Mouse (Mus musculus) liver, postnatal 0 days (tissue): ENCODE measurements at regions not wholly inside any gene's neighbourhood (a gene's known extent, or its start where the extent isn't known, plus 50 kb on each side); places are given as distances from the start of the nearest gene placed in this dataset.

Experiments used
- ATAC-seq: fragments of 200-750 bp; cut with Nextera tagmentation; 2 replicates; pipeline ENCODE4 v1.8.0; 2017; ENCODE audit warnings: mild to moderate bottlenecking, moderate library complexity
- DNase-seq: peaks from one replicate; pipeline ENCODE4 v3.0.0-alpha.2; 2016
- H3K27ac ChIP-seq: fragments of 300-500 bp; sonication (generic); 2 replicates; pipeline ENCODE4 v1.5.1; 2014; ENCODE audit warnings: antibody characterized with exemption, moderate library complexity, mild to moderate bottlenecking, low read depth
- H3K27me3 ChIP-seq: fragments of 300-500 bp; sonication (generic); 2 replicates; pipeline ENCODE4 v1.6.1; 2014; ENCODE audit warnings: low read length, control low read depth, mixed read lengths; ENCODE audit not compliant: insufficient read depth
- H3K36me3 ChIP-seq: fragments of 300-500 bp; sonication (generic); replicated peaks from 2 replicates; pipeline ENCODE4 v1.6.1; 2014; ENCODE audit warnings: mild to moderate bottlenecking, control low read depth, low read length, moderate library complexity, mixed read lengths; ENCODE audit not compliant: insufficient read depth
- H3K4me1 ChIP-seq: fragments of 300-500 bp; sonication (generic); 2 replicates; pipeline ENCODE4 v1.6.1; 2014; ENCODE audit warnings: antibody characterized with exemption, mild to moderate bottlenecking, control low read depth; ENCODE audit not compliant: insufficient read depth
- H3K4me2 ChIP-seq: fragments of 300-500 bp; sonication (generic); 2 replicates; pipeline ENCODE4 v1.6.1; 2014; ENCODE audit warnings: low read depth, mild to moderate bottlenecking, low read length, moderate library complexity, mixed read lengths
- H3K4me3 ChIP-seq: fragments of 300-500 bp; sonication (generic); 2 replicates; pipeline ENCODE4 v1.5.1; 2014; ENCODE audit warnings: low read depth, low read length
- H3K9ac ChIP-seq: fragments of 300-500 bp; sonication (generic); replicated peaks from 2 replicates; pipeline ENCODE4 v1.6.1; 2014; ENCODE audit warnings: mild to moderate bottlenecking, moderate library complexity
- H3K9me3 ChIP-seq: fragments of 300-500 bp; sonication (generic); 2 replicates; pipeline ENCODE4 v1.6.1; 2016; ENCODE audit warnings: mild to moderate bottlenecking, control low read depth, low read length, mixed read lengths
- CTCF ChIP-seq: sonication (generic); IDR thresholded peaks from 2 replicates; pipeline ENCODE4 v1.5.1; 2016; ENCODE audit warnings: antibody characterized with exemption, low read depth
- EP300 ChIP-seq: IDR thresholded peaks from 2 replicates; pipeline ENCODE4 v1.6.1; 2016; ENCODE audit warnings: antibody characterized with exemption, low read depth, mild to moderate bottlenecking
- WGBS: fragments of 180-500 bp; shearing (Covaris S2); extraction: QIAGEN DNeasy Blood & Tissue Kit; methylation state at CpG from one replicate; pipeline ENCODE4 v1.1.7; 2014; ENCODE audit not compliant: insufficient replicate concordance; 5-methylcytosine and 5-hydroxymethylcytosine counted together

DNA sequence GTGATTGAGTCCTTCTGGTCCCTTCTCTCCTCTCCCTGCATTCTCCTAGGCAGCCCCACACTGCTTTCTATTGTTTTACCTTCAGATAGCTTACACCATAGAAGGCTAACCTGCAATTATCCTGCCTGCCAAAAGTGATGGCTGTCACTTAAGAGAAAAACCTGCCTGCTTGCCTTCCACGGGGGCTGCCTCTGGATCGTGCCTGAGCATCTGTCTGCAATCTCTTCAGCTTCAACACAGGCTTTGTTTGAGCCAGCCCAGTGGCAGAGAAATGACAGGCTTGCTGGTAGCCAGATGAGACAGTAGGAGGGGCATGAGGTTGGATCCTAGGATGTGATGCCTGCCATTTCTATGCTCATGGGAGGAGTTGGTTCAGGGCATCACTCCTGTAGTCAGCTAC, 345.2 kb upstream of the Tshz3 start:
- no peak overlapping the region for H3K4me3 ChIP-seq
- H3K27ac ChIP-seq: no peak overlapping the region
- H3K27me3 ChIP-seq: no peaks in the 10 kb centered on the region
- no peaks in the 10 kb centered on the region for H3K36me3 ChIP-seq
- no peak overlapping the region for H3K4me2 ChIP-seq
- no peak overlapping the region for H3K9ac ChIP-seq
- ATAC-seq (no peak), DNase-seq (no peak)
- 29% methylated on average over 2 of the region's 2 CpGs for WGBS
- H3K9me3 ChIP-seq: no peaks in the 10 kb centered on the region
- no peaks in the 10 kb centered on the region for H3K4me1 ChIP-seq
- TF ChIP-seq CTCF (no peak), EP300 (no peak)

DNA sequence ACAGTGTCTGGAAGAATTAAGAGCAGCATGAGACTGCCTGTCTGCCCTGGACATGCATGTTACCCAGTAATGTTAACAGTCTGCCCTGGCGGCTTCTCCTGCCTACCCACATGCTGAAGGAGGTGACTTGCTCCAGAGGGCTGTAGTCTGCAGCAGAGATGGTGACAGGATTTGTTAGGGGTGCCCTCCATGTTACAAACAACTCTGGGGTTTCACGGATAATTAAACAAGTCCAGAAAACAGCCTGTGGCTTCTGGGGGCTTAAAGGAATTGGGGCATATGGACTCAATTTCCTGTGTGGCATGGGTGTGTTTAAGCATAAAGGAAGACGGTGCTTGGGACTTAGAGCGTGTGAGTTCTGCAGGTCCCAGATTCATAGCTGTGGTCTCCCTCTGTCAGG, 347.3 kb upstream of the Tshz3 start:
- Histone ChIP-seq H3K4me3 (no peak overlapping the region), H3K4me1 (no peaks in the 10 kb centered on the region), H3K27me3 (no peaks in the 10 kb centered on the region), H3K9me3 (no peaks in the 10 kb centered on the region), H3K9ac (no peak overlapping the region), H3K27ac (no peak overlapping the region), H3K4me2 (no peak overlapping the region), H3K36me3 (no peaks in the 10 kb centered on the region)
- TF ChIP-seq EP300 (no peak), CTCF (no peak)
- no peak for DNase-seq
- no peak for ATAC-seq
- 60% methylated on average over 4 of the region's 4 CpGs for WGBS

DNA sequence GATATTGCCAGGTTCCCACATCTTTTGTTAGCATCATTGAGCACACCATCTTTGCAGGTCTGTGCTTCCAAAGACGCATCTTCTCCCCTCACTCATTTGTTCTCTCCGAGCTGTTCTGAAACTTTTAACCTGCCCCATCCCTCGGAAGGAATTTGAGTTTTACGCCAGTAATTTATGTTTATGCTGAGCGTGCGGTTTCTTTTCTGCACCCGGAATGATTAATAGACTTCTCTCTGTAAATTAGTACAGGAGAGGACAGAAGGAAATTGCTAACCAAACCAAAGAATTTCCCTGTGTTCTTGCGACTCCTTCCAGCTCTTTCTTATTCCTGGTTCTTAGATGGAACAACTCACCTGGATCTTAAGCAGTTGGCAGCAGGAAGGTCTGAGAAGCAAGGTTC, 349.7 kb upstream of the Tshz3 start:
- 73% methylated on average over 8 of the region's 8 CpGs for WGBS
- DNase-seq (no peak), ATAC-seq (no peak)
- TF ChIP-seq CTCF (no peak), EP300 (no peak)
- no peak overlapping the region for H3K27ac ChIP-seq
- no peak overlapping the region for H3K4me2 ChIP-seq
- H3K4me3 ChIP-seq: no peak overlapping the region
- no peaks in the 10 kb centered on the region for H3K36me3 ChIP-seq
- no peak overlapping the region for H3K9ac ChIP-seq
- no peaks in the 10 kb centered on the region for H3K27me3 ChIP-seq
- H3K9me3 ChIP-seq: no peaks in the 10 kb centered on the region
- no peaks in the 10 kb centered on the region for H3K4me1 ChIP-seq

DNA sequence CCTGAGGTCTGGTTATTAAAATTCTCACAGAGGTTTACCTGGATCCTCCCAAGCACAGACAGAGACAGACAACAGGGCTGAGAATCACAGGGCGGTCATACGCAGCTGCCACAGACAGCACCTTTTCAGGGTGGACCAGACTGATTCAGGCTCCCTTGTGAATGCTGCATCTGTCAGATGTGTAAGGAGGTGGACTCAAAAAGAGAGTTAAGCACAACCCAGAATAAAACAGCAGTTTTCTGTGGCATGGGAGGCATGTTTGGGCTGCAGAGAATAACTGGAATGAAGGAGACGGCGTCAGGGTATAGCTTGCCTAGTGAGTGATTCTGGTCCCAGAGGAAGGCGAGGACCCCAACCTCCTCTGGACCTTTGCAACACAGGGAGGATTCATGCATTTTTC, 363.1 kb upstream of the Tshz3 start:
- DNase-seq (no peak), ATAC-seq (no peak)
- no peaks in the 10 kb centered on the region for H3K4me1 ChIP-seq
- H3K9me3 ChIP-seq: no peaks in the 10 kb centered on the region
- H3K9ac ChIP-seq: no peak overlapping the region
- H3K4me2 ChIP-seq: no peak overlapping the region
- H3K4me3 ChIP-seq: no peak overlapping the region
- no peak overlapping the region for H3K27ac ChIP-seq
- H3K27me3 ChIP-seq: no peaks in the 10 kb centered on the region
- TF ChIP-seq EP300 (no peak), CTCF (no peak)
- no peaks in the 10 kb centered on the region for H3K36me3 ChIP-seq
- WGBS: 92% methylated on average over 5 of the region's 5 CpGs

DNA sequence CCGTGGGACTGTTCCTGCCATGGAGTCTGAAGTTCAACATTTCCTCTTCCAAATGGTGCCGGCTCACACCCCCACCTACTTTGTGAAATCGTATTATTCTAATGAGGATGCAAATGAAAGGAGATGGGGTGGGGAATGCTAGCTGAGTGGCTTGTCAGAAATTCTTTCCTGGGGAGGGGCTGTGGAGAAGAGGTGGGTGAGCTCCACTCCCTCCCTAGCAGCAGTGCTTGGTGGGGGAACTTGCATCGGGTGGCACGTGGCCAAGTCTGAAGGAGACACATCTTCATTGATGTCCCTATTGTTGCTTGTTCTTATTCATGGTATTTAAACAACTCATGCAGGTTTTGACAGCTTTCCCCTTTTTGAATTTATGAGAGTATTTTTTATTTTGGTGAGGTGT, 363.8 kb upstream of the Tshz3 start:
- Histone ChIP-seq H3K4me3 (no peak overlapping the region), H3K9me3 (no peaks in the 10 kb centered on the region), H3K36me3 (no peaks in the 10 kb centered on the region), H3K27ac (no peak overlapping the region), H3K9ac (no peak overlapping the region), H3K27me3 (no peaks in the 10 kb centered on the region), H3K4me1 (no peaks in the 10 kb centered on the region), H3K4me2 (no peak overlapping the region)
- TF ChIP-seq EP300 (no peak), CTCF (no peak)
- 43% methylated on average over 5 of the region's 5 CpGs for WGBS
- ATAC-seq (no peak), DNase-seq (no peak)

DNA sequence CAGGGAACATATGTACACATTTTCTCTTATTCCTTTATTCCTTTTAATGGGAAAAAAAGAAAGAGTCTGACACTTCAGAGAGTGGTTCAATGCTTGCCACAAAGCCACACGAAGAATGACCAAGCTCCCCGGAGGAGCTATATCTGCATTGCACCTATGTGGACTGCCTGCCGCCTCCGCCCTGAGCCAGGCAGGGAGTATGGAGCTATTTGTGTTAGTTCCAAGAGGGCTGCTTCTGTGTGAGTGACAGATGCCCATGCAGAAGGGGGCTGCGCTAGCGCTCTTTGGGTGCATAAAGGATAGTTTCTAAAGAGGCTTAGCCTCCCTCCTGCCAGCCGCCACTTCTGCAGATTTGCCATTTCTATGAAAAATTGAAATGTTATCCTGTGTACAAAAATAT, 365.3 kb upstream of the Tshz3 start:
- 75% methylated on average over 7 of the region's 7 CpGs for WGBS
- H3K4me2 ChIP-seq: no peak overlapping the region
- no peaks in the 10 kb centered on the region for H3K9me3 ChIP-seq
- H3K27me3 ChIP-seq: no peaks in the 10 kb centered on the region
- DNase-seq (no peak), ATAC-seq (no peak)
- no peaks in the 10 kb centered on the region for H3K36me3 ChIP-seq
- no peaks in the 10 kb centered on the region for H3K4me1 ChIP-seq
- H3K4me3 ChIP-seq: no peak overlapping the region
- TF ChIP-seq CTCF (no peak), EP300 (no peak)
- no peak overlapping the region for H3K27ac ChIP-seq
- no peak overlapping the region for H3K9ac ChIP-seq

DNA sequence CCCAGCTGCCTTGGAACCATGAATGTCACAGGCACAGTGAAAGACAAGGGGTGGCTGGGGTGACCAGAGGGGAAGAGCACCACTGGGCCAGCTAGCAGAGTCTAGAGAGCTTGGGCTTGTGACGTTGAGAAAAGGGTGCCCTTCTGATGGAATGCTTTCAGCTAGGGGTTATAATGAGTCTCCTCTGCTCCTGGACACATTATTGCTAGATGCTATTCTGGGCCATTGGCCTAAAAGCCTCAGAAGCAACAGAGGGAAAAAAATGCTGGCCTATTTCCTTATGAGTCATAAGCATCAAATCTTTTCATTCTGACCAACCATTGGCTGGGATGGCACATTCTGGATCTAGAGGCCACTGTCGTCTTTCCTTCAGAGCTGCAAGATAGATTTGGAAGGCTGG, 369.8 kb upstream of the Tshz3 start:
- Histone ChIP-seq H3K4me3 (no peak overlapping the region), H3K4me2 (no peak overlapping the region), H3K9ac (no peak overlapping the region), H3K9me3 (no peaks in the 10 kb centered on the region), H3K4me1 (no peaks in the 10 kb centered on the region), H3K27me3 (no peaks in the 10 kb centered on the region), H3K36me3 (no peaks in the 10 kb centered on the region), H3K27ac (no peak overlapping the region)
- WGBS: 69% methylated on average over 2 of the region's 2 CpGs
- no peak for ATAC-seq
- no peak for DNase-seq
- no peak for TF ChIP-seq EP300
- TF ChIP-seq CTCF: no peak
